Mouse (Mus musculus) mouse trophoblast stem cell (cell line): ENCODE results near the gene Slc4a10.
"Not testable (repeated sequence)": the region's sequence is repeated elsewhere in the genome, so short reads cannot be mapped to it uniquely, and the experiment has no call there.

Experiments used
- in situ Hi-C, 2 experiments: fragments of 300-500 bp; cut with MseI, MboI; formaldehyde crosslinking; loops; 2 replicates in 1 of 2; 3 replicates in 1 of 2; pipeline ENCODE4 v1.15.1; 2025

The Slc4a10 gene

DNA sequence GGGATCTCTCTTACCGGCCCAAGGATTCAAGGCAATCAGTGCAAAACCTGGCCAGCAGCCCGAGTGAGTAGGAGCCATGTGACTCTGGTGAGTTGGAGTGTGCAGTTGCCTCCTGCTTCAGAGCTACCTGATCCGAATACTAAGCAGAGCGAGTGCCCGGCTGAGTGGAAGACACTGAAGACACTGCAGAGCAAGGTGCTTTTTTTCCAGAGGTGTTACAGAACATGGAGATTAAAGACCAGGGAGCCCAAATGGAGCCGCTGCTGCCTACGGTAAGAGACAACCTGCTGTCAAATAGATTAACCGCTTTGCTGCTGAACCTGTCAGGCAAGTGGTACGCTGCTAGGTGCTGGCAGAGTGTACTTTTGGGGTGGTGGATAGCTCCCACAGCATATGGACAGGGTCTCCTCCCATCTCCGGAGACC lies at the start of gene Slc4a10:
TSS of gene Slc4a10 (plus strand) at position 42 of the 425 bp plus-strand sequence.
- in situ Hi-C loops, result no loop called here

DNA sequence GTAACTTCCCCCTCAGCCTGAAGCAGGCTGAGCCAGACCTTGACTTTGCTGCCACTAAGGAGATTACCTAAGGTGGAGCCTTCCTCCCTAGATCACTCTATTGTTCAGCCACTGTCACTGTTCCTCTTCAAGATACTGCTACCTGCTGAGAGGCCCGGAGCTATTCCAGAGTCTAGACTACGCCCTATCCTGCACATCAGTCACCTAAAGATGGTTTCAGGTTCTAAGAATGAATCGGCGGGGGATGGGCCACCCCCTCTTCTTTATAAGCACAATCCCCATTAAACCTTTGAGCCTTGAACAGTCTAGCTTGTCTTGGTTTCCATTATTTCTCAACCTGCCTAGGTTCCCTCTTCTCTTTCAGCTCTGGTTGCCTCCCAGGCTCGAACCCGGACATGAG lies 45.0 kb upstream of the Slc4a10 start:
- in situ Hi-C loops, result not testable (repeated sequence)

GRCm38 (mm10) chr2:62018209-62018608 lies 28.1 kb upstream of the Slc4a10 start:
- in situ Hi-C loops, result no loop called here

- in situ Hi-C loops, result no loop called here
Observed at GRCm38 (mm10) chr2:62046861-62047503, 720 bp downstream of the Slc4a10 start.

GRCm38 (mm10) chr2:62047504-62048005 lies 1.3 kb downstream of the Slc4a10 start:
- in situ Hi-C loops, result no loop called here

DNA sequence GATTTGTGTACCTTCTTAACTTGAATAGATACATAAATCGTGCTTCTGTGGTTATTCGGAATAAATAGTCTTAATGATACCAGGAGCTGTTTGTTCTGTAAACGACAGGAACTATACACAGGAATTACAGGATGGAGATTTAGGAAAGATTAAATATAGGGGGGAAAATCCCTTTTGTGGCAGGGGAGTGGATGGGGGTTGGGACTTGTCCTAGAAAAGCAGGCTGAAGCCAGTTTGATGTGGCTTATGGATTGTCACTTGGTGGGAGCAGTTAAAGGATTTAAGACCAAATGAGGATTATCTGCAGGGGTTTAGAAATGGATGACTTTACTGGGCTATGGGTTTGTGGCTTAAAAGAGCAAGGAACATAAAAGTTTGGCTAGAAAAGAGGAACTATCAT lies 1.9 kb downstream of the Slc4a10 start:
- in situ Hi-C loops, result no loop called here

- in situ Hi-C loops, result no loop called here
Observed at GRCm38 (mm10) chr2:62076512-62076911, 30.2 kb downstream of the Slc4a10 start.

DNA sequence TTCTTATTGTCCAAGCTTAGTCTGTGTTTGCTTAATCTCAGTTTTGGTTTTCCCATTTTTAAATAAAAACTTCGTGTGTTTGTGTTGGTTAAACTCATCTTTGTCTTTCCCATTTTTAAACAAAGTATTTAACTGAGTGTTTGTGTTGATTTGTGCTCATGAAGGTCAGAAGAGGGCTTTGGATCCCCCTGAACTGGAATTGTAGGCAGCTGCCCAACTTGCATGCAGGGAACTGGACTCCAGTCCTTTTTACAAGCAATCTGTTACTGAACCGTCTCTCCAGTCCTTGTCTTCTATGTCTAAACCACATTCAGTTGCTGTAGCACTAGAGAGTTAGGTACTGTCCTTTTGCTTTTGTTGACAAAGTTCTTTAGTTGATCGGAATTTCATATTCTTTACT lies 41.3 kb downstream of the Slc4a10 start:
- in situ Hi-C loops, result no loop called here

DNA sequence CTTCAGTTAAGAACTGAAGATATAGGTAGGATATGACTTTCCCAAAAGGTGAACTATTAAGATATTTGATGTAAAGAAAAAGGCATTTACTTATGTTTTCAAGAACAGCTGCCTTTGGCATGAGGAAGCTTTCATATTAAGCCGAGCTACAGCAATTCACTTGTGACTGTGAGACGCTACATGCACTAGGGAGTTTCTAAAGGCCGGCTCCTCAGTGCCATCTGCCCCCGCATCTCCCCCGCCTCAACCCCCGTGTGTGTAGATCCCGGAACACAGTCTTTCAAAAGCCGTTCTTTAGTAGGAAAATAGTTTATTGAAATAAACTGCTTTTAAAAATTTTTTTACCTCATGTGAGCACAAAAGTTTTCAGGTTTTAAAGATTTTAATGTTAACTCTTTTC lies 42.5 kb downstream of the Slc4a10 start:
- in situ Hi-C loops, result no loop called here

DNA sequence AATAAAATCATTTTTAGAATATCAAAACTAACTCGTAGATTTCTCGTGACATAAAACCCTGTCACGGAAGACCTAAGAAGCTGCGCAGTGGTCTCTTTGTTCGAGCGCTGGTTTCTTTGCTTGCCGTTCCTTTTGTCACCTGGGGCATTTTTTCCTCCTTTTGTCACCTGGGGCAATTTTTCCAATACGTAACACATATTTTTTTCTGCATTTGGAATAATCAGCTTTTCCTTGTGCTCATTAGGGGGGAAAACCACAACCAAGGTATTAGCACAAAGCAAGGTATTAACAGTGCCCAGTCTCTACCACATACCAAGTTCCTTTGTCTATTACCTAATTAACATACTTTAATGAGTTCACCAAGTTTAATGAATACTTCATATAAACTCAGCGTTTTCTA lies 42.9 kb downstream of the Slc4a10 start:
- in situ Hi-C loops, result no loop called here

- in situ Hi-C loops, result no loop called here
Observed at GRCm38 (mm10) chr2:62100526-62100925, 54.3 kb downstream of the Slc4a10 start.

GRCm38 (mm10) chr2:62115346-62115745 lies 69.1 kb downstream of the Slc4a10 start:
- in situ Hi-C loops, result no loop called here

GRCm38 (mm10) chr2:62129975-62130374 lies 83.7 kb downstream of the Slc4a10 start:
- in situ Hi-C loops, result no loop called here

DNA sequence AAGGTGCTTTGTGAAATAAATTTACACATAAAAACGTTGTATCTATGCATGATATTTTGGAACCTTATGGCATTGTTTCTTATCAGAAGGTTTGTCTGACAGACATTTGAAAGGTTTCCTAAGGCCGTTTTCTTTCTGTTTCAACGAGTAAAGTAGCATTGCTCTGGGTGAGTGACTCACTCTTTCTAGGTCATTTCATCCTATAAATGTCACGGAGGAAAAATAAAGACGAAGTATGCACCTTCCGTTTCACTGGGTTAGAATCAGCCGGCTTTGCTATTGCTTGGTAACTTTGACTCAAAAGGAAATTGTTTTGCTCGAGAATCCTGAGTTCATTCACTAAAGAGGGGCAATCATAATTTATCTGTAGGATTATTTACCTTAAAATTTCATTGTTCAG lies 88.6 kb downstream of the Slc4a10 start:
- in situ Hi-C loops, result no loop called here

GRCm38 (mm10) chr2:62147636-62148035 lies 101.4 kb downstream of the Slc4a10 start:
- in situ Hi-C loops, result no loop called here

GRCm38 (mm10) chr2:62149421-62149820 lies 103.2 kb downstream of the Slc4a10 start:
- in situ Hi-C loops, result no loop called here

GRCm38 (mm10) chr2:62150830-62151229 lies 104.6 kb downstream of the Slc4a10 start:
- in situ Hi-C loops, result no loop called here

GRCm38 (mm10) chr2:62210109-62210508 lies 163.8 kb downstream of the Slc4a10 start:
- in situ Hi-C loops, result no loop called here

DNA sequence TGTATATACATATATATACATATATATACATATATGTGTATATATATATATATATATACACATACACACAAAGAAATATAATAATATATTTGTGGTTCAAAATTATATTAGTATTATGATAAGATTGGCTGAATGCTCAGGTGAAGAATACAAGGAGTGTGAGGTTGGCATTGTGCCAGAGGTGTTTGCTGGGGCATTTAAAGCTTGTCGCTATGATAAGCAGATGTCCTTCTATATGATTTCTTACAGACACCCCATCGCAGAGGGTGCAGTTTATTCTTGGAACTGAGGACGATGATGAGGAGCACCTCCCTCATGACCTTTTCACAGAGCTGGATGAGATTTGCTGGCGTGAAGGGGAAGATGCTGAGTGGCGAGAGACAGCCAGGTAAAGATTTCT lies 164.8 kb downstream of the Slc4a10 start:
- in situ Hi-C loops, result no loop called here

GRCm38 (mm10) chr2:62227563-62227962 lies 181.3 kb downstream of the Slc4a10 start:
- in situ Hi-C loops, result no loop called here

DNA sequence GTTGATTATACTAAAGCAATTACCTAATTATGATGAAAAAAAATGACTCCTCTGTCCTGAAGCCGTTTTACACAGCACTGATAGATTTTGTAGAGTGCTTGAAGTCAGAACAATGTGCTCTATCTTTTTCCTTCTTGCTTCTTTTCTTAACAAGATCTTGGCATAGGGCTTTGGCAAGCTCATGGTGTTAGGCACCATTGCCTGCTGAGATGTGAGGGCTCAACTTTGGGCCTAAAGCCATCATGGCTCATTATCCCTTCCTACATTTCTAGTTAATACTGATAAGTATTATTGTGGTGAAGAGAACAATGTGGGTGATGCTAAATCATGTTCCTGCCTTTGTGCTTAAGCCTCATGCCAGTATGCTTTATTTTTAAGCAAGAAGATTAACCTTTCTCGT lies 185.0 kb downstream of the Slc4a10 start:
- in situ Hi-C loops, result no loop called here

GRCm38 (mm10) chr2:62244167-62244566 lies 197.9 kb downstream of the Slc4a10 start:
- in situ Hi-C loops, result no loop called here

- in situ Hi-C loops, result no loop called here
Observed at GRCm38 (mm10) chr2:62268467-62268866, 222.2 kb downstream of the Slc4a10 start.

GRCm38 (mm10) chr2:62271840-62272239 lies 225.6 kb downstream of the Slc4a10 start:
- in situ Hi-C loops, result no loop called here
